In genomic region chr3:38371702-38372101, GRCm38 (mm10) we compare ENCODE assay signal across 22 mouse cellular contexts.
A peak's percentile ranks its signal among the peaks of the same experiment; 100 is the strongest.
DNase-seq lines count a peak whose midpoint lies in the region; ATAC-seq and TF ChIP-seq lines count a peak whose summit lies in the region.
"Had no signal": no experiment of that assay in that cellular context is flagged by ENCODE, and none has a peak within 500 bp of the region (broad histone marks: within the 10 kb centered on the region; RNA-seq: fewer than 3 reads in every experiment).

No protein-coding gene starts in this region.

- H3K9me3 ChIP-seq in lung, postnatal 0 days (ENCODE audit: low read length) = no peaks in the 10 kb centered on the region
- no peaks in the 10 kb centered on the region for H3K9me3 ChIP-seq in hindbrain, embryonic 14.5 days (ENCODE audit: control insufficient read depth, low read length)
- H3K9me3 ChIP-seq: heart, embryonic 12.5 days; hindbrain, embryonic 10.5 days; limb, embryonic 12.5 days; neural tube, embryonic 12.5 days had no signal

- no peak overlapping the region for H3K27ac ChIP-seq in lung, postnatal 0 days (ENCODE audit: low read length)
- no peak overlapping the region for H3K27ac ChIP-seq in hindbrain, embryonic 14.5 days
- H3K27ac ChIP-seq: hindbrain, embryonic 10.5 days; layer of hippocampus, adult 2 months; limb, embryonic 12.5 days; neural tube, embryonic 12.5 days; stomach, postnatal 0 days had no signal

- H3K27me3 ChIP-seq in lung, postnatal 0 days (replicated peaks; ENCODE audit: insufficient read depth, low read length) = no peaks in the 10 kb centered on the region
- H3K27me3 ChIP-seq in hindbrain, embryonic 14.5 days (ENCODE audit: control insufficient read depth, insufficient read depth, low read length) = no peaks in the 10 kb centered on the region
- H3K27me3 ChIP-seq: heart, embryonic 12.5 days; limb, embryonic 12.5 days; neural tube, embryonic 12.5 days had no signal

- intact Hi-C loops in heart, postnatal 10 days (cut with DNase I) = no loop called here

- H3K4me2 ChIP-seq in lung, postnatal 0 days (replicated peaks; ENCODE audit: low read depth, low read length) = no peak overlapping the region
- no peak overlapping the region for H3K4me2 ChIP-seq in hindbrain, embryonic 14.5 days (replicated peaks)
- H3K4me2 ChIP-seq: heart, embryonic 12.5 days; limb, embryonic 12.5 days; neural tube, embryonic 12.5 days had no signal

- 22% methylated on average over 2 of the region's 2 CpGs for WGBS in lung, postnatal 0 days
- WGBS in hindbrain, embryonic 14.5 days = 35% methylated on average over 2 of the region's 2 CpGs

- TF ChIP-seq CTCF in lung, postnatal 0 days (IDR thresholded peaks at IDR 0.05) = 0 out of 2 replicates have a peak, but pooled peaks have one; percentile 3

- peak; percentile 90 for TF ChIP-seq EP300 in lung, postnatal 0 days (IDR thresholded peaks at IDR 0.05)

- H3K9ac ChIP-seq in lung, postnatal 0 days (replicated peaks; ENCODE audit: low read depth) = no peak overlapping the region
- H3K9ac ChIP-seq in hindbrain, embryonic 14.5 days = no peak overlapping the region
- H3K9ac ChIP-seq: heart, embryonic 12.5 days; limb, embryonic 12.5 days; neural tube, embryonic 12.5 days had no signal

- no peaks in the 10 kb centered on the region for H3K36me3 ChIP-seq in lung, postnatal 0 days (ENCODE audit: insufficient read depth, low read length)
- H3K36me3 ChIP-seq in hindbrain, embryonic 14.5 days (replicated peaks; ENCODE audit: control insufficient read depth, insufficient read depth) = no peaks in the 10 kb centered on the region
- H3K36me3 ChIP-seq: heart, embryonic 12.5 days; hindbrain, embryonic 10.5 days; limb, embryonic 12.5 days; neural tube, embryonic 12.5 days had no signal

- ATAC-seq in lung, postnatal 0 days = peak; percentile 44
- ATAC-seq in hindbrain, embryonic 14.5 days (ENCODE audit: low FRiP score) = no peak
- ATAC-seq: forebrain, embryonic 14.5 days; inflammation-experienced regulatory T-cells, adult 6 months had no signal

- no peaks in the 10 kb centered on the region for H3K4me1 ChIP-seq in lung, postnatal 0 days (ENCODE audit: insufficient read depth, low read depth, low read length)
- no peaks in the 10 kb centered on the region for H3K4me1 ChIP-seq in hindbrain, embryonic 14.5 days (replicated peaks; ENCODE audit: control insufficient read depth, insufficient read depth, low read length)
- H3K4me1 ChIP-seq: heart, embryonic 12.5 days; hindbrain, embryonic 10.5 days; limb, embryonic 12.5 days; neural tube, embryonic 12.5 days had no signal

- H3K4me3 ChIP-seq in lung, postnatal 0 days (ENCODE audit: low read depth, low read length) = no peak overlapping the region
- H3K4me3 ChIP-seq in hindbrain, embryonic 14.5 days (replicated peaks; ENCODE audit: low read length) = no peak overlapping the region
- H3K4me3 ChIP-seq: erythroblast, embryonic 14.5 days; heart, embryonic 12.5 days; hindbrain, embryonic 10.5 days; layer of hippocampus, adult 2 months; limb, embryonic 12.5 days; neural tube, embryonic 12.5 days had no signal

- DNase-seq in heart, adult 8-10 months (ENCODE audit: low spot score) = peak; percentile 35
- DNase-seq in heart, postnatal 10 days = no peak
- DNase-seq in lung, postnatal 0 days (ENCODE audit: low spot score) = peak; percentile 55
- no peak for DNase-seq in lung, postnatal 4 days
- DNase-seq in brain, adult 2 months (ENCODE audit: low read depth, low spot score) = peak; percentile 19
- no peak for DNase-seq in ovary, adult 18-20 months (ENCODE audit: low spot score)
- DNase-seq in hindbrain, embryonic 14.5 days (ENCODE audit: low spot score) = no peak
- DNase-seq: adrenal gland, adult 2 months; cerebellum, adult 11-12 months; cerebellum, postnatal 25 days; gastrocnemius, postnatal 36 days; kidney, postnatal 10 days; right cerebral cortex, postnatal 25 days had no signal

Comparison
In these comparisons a context has a peak if more than half of its experiments do, and no peak if none do; other contexts are left out.
1. DNase-seq: peak in heart, adult 8-10 months (single experiment), lung, postnatal 0 days (single experiment) and brain, adult 2 months (single experiment); none in heart, postnatal 10 days (0 of 2), lung, postnatal 4 days (0 of 2), ovary, adult 18-20 months (single experiment) and hindbrain, embryonic 14.5 days (single experiment).